Comparison of ENCODE assay signal across 8 mouse cellular contexts in genomic region chr9:21989230-21990110, GRCm38 (mm10). TPM values are rescaled to one million over a fixed set of nuclear protein-coding genes. Genes with fewer than 3 reads are reported as not detected.
A peak's percentile ranks its signal among the peaks of the same experiment; 100 is the strongest.
DNase-seq lines count a peak whose midpoint lies in the region; ATAC-seq lines count a peak whose summit lies in the region.

Rgl3 (minus strand) TSS chr9:21989446.

- no peaks in the 10 kb centered on the region for H3K36me3 ChIP-seq in forebrain, embryonic 10.5 days (replicated peaks)
- H3K36me3 ChIP-seq in limb, embryonic 11.5 days (ENCODE audit: control insufficient read depth, insufficient read depth, low read length) = no peaks in the 10 kb centered on the region
- H3K36me3 ChIP-seq in midbrain, embryonic 13.5 days = no peaks in the 10 kb centered on the region; the same call in 1 of the 2 replicates

- no peaks in the 10 kb centered on the region for H3K9me3 ChIP-seq in forebrain, embryonic 10.5 days
- no peaks in the 10 kb centered on the region for H3K9me3 ChIP-seq in limb, embryonic 11.5 days (ENCODE audit: control insufficient read depth, low read length)
- H3K9me3 ChIP-seq in midbrain, embryonic 13.5 days = no peaks in the 10 kb centered on the region

- 1% methylated on average over 42 of the region's 42 CpGs for WGBS in forebrain, embryonic 10.5 days
- WGBS in limb, embryonic 11.5 days = 1% methylated on average over 42 of the region's 42 CpGs
- under 1% methylated on average over 42 of the region's 42 CpGs for WGBS in midbrain, embryonic 13.5 days

- peak within 1 kb of the TSS; percentile 45 for H3K9ac ChIP-seq in limb, embryonic 11.5 days (ENCODE audit: low read length)
- peak within 1 kb of the TSS; percentile 54 for H3K9ac ChIP-seq in midbrain, embryonic 13.5 days (replicated peaks)

- H3K27me3 ChIP-seq in forebrain, embryonic 10.5 days (ENCODE audit: poor library complexity, severe bottlenecking) = peaks cover 93% of the 10 kb centered on the region
- H3K27me3 ChIP-seq in limb, embryonic 11.5 days (ENCODE audit: control insufficient read depth, insufficient read depth, low read length) = peaks cover 59% of the 10 kb centered on the region
- peaks cover 79% of the 10 kb centered on the region for H3K27me3 ChIP-seq in midbrain, embryonic 13.5 days

- peak; percentile 21 for DNase-seq in 3T3-L1 (ENCODE audit: low read depth, low spot score)
- DNase-seq in adrenal gland, postnatal 25 days = peak; percentile 85
- DNase-seq in forebrain, embryonic 10.5 days (ENCODE audit: extremely low spot score, low spot score) = peak; percentile 57
- peak; percentile 24 for DNase-seq in heart, postnatal 25 days (ENCODE audit: low spot score)
- peak; percentile 62 for DNase-seq in limb, embryonic 11.5 days (ENCODE audit: low spot score)
- no peak for DNase-seq in layer of hippocampus, adult 11-12 months (ENCODE audit: low spot score)
- DNase-seq in spleen, postnatal 14 days (ENCODE audit: low spot score in 2 of 2) = no peak

- H3K4me1 ChIP-seq in forebrain, embryonic 10.5 days = peaks cover 38% of the 10 kb centered on the region
- peaks cover 18% of the 10 kb centered on the region; the same call in 1 of the 2 replicates for H3K4me1 ChIP-seq in limb, embryonic 11.5 days (ENCODE audit: control insufficient read depth, insufficient read depth, low read length)
- peaks cover 28% of the 10 kb centered on the region for H3K4me1 ChIP-seq in midbrain, embryonic 13.5 days (replicated peaks)

- ATAC-seq in limb, embryonic 11.5 days (ENCODE audit: insufficient number of reproducible peaks, low FRiP score, low TSS enrichment, low read depth) = 0 out of 2 replicates have a peak, but pooled peaks have one; percentile 32
- ATAC-seq in midbrain, embryonic 13.5 days = no peak

- H3K4me3 ChIP-seq in forebrain, embryonic 10.5 days = peak within 1 kb of the TSS; percentile 63
- H3K4me3 ChIP-seq in limb, embryonic 11.5 days (ENCODE audit: low read depth, low read length) = peak within 1 kb of the TSS; percentile 39
- peak within 1 kb of the TSS; percentile 36 for H3K4me3 ChIP-seq in midbrain, embryonic 13.5 days (replicated peaks)

- peak within 1 kb of the TSS; percentile 79 for H3K4me2 ChIP-seq in limb, embryonic 11.5 days (ENCODE audit: low read depth, severe bottlenecking)
- H3K4me2 ChIP-seq in midbrain, embryonic 13.5 days (replicated peaks) = peak within 1 kb of the TSS; percentile 60

- peak within 1 kb of the TSS; percentile 48; the same call in 1 of the 2 replicates for H3K27ac ChIP-seq in forebrain, embryonic 10.5 days
- H3K27ac ChIP-seq in limb, embryonic 11.5 days (replicated peaks; ENCODE audit: low read depth, low read length) = no peak within 1 kb of the TSS
- H3K27ac ChIP-seq in midbrain, embryonic 13.5 days = no peak within 1 kb of the TSS

- intact Hi-C loops in heart, postnatal 25 days (cut with DNase I) = no loop called here

RNA-seq across cellular contexts. Expression of gene Rgl3, which starts in this region (rescaled TPM):
- total RNA-seq in adrenal gland, postnatal 25 days (2021) = 33.9 and 66.9 TPM in 2 replicates
- 4.7 and 5.2 TPM in 2 replicates for polyA plus RNA-seq in forebrain, embryonic 10.5 days (2016; fragmentation: Nextera tagmentation; extraction: Ambion mirVana)
- 1 to 10 TPM; 2.0 to 3.2 TPM for total RNA-seq in heart, postnatal 25 days (2021)
- polyA plus RNA-seq in limb, embryonic 11.5 days (2014; fragmentation: Nextera tagmentation; extraction: Ambion mirVana) = 1.6 and 2.5 TPM in 2 replicates
- polyA plus RNA-seq in midbrain, embryonic 13.5 days (2015; fragmentation: Nextera tagmentation; extraction: Ambion mirVana) = 1.0 and 1.4 TPM in 2 replicates

Comparison
In these comparisons a context has a peak if more than half of its experiments do, and no peak if none do; other contexts are left out.
1. DNase-seq: peak in 3T3-L1 (single experiment), adrenal gland, postnatal 25 days (single experiment), forebrain, embryonic 10.5 days (single experiment), heart, postnatal 25 days (single experiment) and limb, embryonic 11.5 days (single experiment); none in layer of hippocampus, adult 11-12 months (single experiment) and spleen, postnatal 14 days (0 of 2).
2. Peak in every context shown above with its lines, with median percentiles within 50 percentile points of each other: H3K4me3 ChIP-seq.